Mouse (Mus musculus) common myeloid progenitor, adult 5-6 weeks (primary cell): Measurements from ENCODE around the gene C130050O18Rik. TPM values are rescaled to one million over a fixed set of nuclear protein-coding genes. Genes with fewer than 3 reads are reported as not detected.

Experiments
- ATAC-seq: replicated peaks from 2 replicates; pipeline ENCODE4 v1.8.0; 2016; ENCODE audit warnings: low read depth, mild to moderate bottlenecking, moderate TSS enrichment, inconsistent platforms; ENCODE audit not compliant: poor library complexity, severe bottlenecking
- total RNA-seq: library from RNA; stranded (forward); fragments of 200-1000, 187-1606 nt; gene quantifications from 2 replicates; pipeline ENCODE4 v1.2.3, GENCODE M21; 2017

The C130050O18Rik gene
- total RNA-seq, 1 experiment from 2014 or later, result 1.6 TPM

DNA sequence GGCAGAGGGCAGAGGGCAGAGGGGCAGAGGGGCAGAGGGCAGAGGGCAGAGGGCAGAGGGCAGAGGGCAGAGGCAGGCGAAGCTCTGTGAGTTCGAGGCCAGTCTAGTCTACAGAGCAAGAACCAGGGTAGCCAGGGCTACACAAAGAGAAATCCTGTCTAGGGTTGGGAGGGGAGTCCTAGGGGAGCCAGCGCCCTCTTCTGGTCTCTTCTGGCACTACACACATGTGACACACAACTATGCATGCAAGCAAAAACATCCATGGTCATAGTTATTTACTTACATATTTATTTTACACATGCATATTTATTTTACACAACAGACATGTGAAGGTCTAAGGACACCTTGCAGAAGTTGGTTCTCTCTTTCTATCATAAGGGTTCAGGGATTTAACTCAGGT lies 12.4 kb downstream of the C130050O18Rik start:
- ATAC-seq, result no peak

DNA sequence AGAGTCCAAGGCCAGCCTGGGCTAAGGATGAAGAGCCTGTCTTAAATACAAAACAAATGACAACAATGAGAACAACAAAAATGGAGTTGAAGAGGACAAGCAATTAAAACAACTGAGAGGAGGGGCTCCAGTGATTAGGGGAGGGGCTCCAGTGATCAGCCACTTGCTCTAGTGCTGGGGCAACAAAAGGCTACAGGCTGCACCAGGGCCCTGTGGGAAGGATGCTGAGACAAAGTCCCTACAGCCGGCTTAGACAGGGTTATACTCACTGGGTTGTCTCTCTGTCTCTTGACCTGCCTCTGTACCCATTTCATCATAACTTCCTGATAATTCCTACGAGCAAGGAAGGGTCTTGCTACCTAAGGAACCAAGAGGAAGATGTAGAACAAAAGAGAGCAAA lies 13.0 kb downstream of the C130050O18Rik start:
- ATAC-seq, result no peak

GRCm38 (mm10) chr5:139418633-139419032 lies 13.6 kb downstream of the C130050O18Rik start:
- no peak for ATAC-seq

GRCm38 (mm10) chr5:139423026-139423865 lies 18.2 kb downstream of the C130050O18Rik start, which contains the start of gene Gper1:
TSS of gene Gper1 (plus strand) at chr5:139423151.
- ATAC-seq, result no peak

DNA sequence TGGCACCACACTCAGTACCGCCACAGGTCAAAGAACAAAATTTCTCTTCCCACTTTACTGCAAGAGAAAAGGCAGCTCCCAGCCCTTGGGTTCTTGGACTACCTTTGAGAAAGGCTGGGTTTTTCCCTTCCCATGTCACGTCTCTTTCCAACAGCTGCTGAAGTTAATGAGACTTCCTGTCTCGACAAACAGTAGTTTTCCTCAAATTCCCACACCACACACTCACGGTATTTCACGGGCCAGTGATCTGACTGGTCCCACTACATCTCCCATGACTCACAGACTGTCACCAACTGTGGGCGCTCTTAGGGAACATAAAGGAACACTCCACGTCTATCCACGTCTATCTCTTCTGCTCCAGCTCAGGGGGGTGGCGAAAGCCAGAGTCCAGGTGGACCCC lies 20.1 kb downstream of the C130050O18Rik start:
- no peak for ATAC-seq

GRCm38 (mm10) chr5:139427001-139427400 lies 21.9 kb downstream of the C130050O18Rik start:
- ATAC-seq, result no peak

GRCm38 (mm10) chr5:139427989-139428388 lies 22.9 kb downstream of the C130050O18Rik start:
- ATAC-seq, result no peak

GRCm38 (mm10) chr5:139429818-139430341 lies 24.8 kb downstream of the C130050O18Rik start:
- no peak for ATAC-seq

- no peak for ATAC-seq
These were observed 27.3 kb downstream of the C130050O18Rik start for GRCm38 (mm10) chr5:139432333-139432732.

DNA sequence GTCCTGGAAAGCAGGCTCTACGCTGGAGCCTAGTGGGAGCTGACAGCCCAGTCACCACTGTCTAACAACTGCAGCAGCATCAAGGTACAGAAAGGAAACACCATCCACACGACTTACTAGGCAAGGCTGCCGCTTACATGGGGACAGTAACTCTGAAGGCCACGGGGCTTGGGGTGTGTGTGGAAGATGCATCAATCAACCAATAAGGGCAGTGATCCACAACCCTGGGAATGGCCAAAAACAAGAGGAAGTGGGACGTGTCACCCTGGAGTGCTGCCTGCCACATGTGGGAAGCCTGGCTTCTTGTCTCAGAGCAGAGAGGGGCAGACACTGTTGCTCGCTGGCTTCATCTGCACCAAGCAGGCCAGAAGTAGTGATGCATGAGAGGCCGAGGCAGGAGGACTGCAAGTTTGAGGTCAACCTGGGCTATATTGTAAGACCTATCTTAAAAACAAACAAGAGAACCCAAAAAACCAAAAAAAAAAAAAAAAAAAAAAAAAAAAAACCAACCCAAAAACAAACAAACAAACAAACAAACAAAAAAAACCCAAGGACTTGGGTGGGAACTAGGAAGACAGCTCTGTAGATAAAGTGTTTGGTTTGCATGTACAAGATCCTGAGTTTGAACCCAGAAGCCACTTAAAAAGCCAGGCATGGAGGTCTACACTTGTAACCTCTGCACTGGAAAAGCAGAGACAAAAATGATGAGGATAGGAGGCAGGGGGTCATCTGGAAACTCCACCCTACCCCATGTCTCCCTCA lies 27.8 kb downstream of the C130050O18Rik start:
- ATAC-seq, result no peak

- no peak for ATAC-seq
These were observed 28.9 kb downstream of the C130050O18Rik start for GRCm38 (mm10) chr5:139433842-139434568.

GRCm38 (mm10) chr5:139434940-139435339 lies 29.9 kb downstream of the C130050O18Rik start:
- no peak for ATAC-seq

GRCm38 (mm10) chr5:139437769-139438168 lies 32.7 kb downstream of the C130050O18Rik start:
- no peak for ATAC-seq

DNA sequence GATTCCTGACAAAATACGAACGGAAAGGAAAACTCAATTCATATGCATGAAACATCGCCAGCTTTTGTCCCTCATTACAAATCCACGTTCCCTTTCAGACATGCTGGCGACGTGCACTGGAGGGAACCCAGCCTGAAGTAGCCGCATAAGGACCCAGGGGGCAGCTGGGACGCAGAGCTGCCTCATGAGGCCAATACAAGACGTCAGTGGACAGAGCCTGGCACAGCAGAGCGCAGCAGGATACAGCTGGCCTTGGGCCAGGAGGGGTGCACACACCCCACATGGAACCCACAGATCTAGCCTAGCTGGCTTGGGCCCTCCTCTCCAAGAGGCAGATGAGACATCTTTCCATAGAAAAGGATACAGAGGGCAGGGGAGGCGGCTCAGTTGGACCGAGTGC lies 33.4 kb downstream of the C130050O18Rik start:
- no peak for ATAC-seq

GRCm38 (mm10) chr5:139440451-139440850 lies 35.4 kb downstream of the C130050O18Rik start:
- no peak for ATAC-seq

DNA sequence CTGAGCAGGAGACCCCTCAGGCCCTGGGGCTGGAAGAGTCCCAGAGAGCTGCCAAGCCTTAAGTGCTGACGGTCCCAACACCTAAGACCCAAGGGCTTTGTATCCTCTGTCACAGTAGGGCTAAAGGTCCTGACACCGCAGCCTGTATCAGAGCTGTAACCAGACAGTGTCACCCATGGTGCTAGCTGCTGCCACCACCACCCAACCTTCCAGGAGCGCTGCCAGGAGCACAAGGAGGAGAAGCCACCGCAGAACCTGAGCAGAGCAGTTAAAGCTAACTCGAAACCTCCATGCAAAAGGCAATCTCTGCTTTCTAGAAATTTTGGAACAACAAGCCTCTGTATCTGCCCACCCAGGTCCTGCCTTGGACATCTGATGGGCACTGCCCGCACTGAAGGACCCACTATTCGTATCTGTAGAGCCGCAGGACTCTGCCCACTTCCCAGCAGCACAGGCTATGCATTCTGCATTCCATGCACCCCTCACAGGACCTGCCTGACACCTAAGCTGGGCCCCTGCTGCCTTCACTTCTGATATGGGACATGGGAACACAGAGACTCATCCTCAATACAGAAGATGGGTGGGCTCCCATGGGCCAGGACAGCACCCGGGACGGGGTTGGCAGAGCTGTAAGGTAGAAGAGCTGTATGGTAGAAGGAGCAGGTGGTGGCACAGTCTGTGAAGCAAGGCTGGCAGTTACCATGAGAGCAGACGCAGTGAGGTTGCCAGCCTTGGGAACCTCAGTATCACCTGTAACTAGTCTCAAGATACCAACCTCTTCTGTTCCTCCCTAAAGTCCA lies 36.0 kb downstream of the C130050O18Rik start:
- ATAC-seq, result no peak

GRCm38 (mm10) chr5:139441726-139442018 lies 36.6 kb downstream of the C130050O18Rik start:
- no peak for ATAC-seq

- ATAC-seq, result no peak
These were observed 37.3 kb downstream of the C130050O18Rik start for GRCm38 (mm10) chr5:139442428-139442827.

GRCm38 (mm10) chr5:139442962-139443361 lies 37.9 kb downstream of the C130050O18Rik start:
- ATAC-seq, result no peak

DNA sequence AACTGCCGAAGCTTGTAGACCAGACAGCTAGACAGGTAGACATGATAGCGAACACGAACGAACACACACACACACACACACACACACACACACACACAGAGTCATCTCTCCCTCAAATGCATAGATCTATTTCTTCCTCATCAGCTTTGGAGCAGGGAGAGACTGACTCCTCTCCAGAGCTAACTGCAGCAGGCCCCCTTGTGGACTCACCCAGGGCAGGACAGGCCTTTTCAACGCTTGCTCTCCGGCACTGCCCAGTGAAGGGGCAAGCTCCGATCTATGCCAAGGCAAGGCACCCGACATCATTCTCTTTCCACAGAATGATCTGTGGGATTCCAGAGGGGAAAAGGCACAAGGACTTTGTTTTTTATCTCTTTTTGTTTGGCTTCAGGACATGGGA lies 40.2 kb downstream of the C130050O18Rik start:
- no peak for ATAC-seq
